Mouse (Mus musculus) monocyte, adult 5-6 weeks (primary cell): ENCODE results near the gene Spsb1. TPM values are rescaled to one million over a fixed set of nuclear protein-coding genes. Genes with fewer than 3 reads are reported as not detected.

ENCODE experiments used
- ATAC-seq: fragments of 153-309, 156-312 bp; replicated peaks from 2 replicates; pipeline ENCODE4 v1.8.0; 2017; ENCODE audit warnings: mild to moderate bottlenecking; ENCODE audit not compliant: low TSS enrichment, insufficient number of reproducible peaks, severe bottlenecking, poor library complexity, low FRiP score
- total RNA-seq: library from RNA; stranded (forward); fragments of 200-1000, 200-491, 200-594 nt; gene quantifications from 3 replicates; pipeline ENCODE4 v1.2.3, GENCODE M21; 2017

Spsb1 gene
- total RNA-seq, 1 experiment from 2014 or later: not detected

DNA sequence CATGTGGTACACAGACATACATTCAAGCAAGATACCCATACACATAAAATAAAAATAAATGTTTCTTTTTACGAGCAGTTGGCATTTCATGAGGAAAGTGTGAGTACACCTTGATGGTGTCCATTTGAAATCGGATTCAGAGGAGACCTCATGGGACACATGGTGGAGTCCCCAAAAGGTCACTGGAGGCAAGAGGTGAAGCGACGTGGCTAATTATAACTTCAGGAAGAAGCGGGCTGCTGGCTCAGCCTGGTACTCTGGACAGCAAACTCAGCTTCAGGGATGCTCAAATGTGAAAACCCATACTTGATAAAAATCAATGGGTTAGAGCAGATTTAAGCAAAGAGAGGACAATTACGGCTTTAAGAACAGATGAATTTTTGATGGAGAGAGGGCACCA, 33.5 kb upstream of the Spsb1 start:
- no peak for ATAC-seq

GRCm38 (mm10) chr4:149986671-149987417, 32.0 kb upstream of the Spsb1 start:
- no peak for ATAC-seq

DNA sequence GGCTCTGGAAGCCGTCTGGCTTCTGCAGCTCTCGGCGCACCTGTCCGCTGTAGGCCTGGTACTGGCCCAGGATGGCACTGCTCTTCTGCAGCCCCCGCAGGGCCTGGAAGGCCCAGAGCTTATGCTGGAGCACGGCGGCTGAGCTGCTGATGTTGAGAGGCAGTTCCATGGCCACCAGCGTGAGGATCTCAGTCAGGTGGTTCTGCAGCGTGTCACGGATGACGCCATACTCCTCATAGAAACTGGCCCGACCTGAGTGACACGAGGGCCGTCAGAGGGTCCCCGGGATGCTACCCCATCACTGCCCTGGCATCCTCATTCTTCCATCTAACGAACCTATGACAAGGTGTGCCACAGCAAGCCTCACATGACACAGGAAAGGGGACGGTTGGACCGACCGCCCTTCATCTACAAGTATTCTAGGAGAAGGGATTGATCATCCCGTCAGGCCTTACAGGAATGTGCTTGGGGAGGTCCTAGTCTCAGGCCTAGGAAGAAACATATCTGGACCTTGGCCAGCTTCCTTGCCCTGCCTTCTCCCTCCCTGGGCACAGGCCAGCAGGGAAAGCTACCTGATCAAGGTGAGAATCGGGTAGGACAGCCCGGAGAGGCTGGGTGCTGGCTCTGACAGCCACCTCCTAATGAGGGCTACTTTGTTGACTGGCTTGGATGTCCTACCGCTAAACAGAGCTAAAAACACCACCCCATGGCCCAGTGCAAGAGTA, 29.2 kb upstream of the Spsb1 start:
- ATAC-seq: no peak

DNA sequence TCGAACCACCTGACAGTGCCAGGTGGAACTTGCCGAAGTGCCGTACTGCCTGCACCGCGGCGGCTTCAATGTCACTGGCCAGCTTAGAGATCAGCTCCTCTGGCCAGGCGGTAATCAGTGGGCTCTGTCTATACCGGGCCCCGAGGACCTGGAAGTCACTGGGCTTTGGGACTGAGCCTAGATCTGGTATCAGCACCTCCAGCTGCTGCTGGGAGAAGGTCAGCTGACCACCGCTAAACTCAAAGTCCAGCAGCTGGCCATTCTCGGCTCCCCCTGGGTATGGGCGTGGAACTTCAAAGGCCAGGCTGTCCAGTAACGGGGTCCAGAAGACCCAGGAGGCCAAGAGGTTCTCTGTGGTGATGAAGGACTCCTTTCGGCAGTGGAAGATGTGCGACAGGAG, 27.3 kb upstream of the Spsb1 start:
- ATAC-seq: no peak

GRCm38 (mm10) chr4:149979819-149980308, 25.0 kb upstream of the Spsb1 start:
- peak; percentile 57 for ATAC-seq

- ATAC-seq: no peak
These were observed 24.0 kb upstream of the Spsb1 start for GRCm38 (mm10) chr4:149978820-149979219.

- ATAC-seq: no peak
These were observed 23.1 kb upstream of the Spsb1 start for GRCm38 (mm10) chr4:149977801-149978544.

DNA sequence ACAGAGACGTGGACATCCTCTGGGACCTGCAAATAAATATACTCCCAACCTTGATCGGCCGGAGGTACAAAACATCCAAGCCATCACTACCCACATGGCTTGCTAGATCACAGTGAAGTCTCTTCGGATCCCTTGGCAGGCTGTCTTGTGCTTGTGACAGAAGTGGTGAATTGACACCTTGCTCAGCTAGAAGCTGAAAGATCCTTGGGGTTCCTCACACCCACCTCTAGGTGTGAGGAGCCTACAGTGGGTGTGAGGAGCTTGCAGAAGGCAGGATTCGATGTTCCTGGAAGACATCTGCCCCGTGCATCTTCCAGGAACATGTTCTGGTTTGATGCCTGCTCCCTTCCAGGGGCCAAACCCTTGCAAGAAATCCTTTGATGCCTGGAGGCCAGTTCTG, 22.3 kb upstream of the Spsb1 start:
- ATAC-seq: no peak

GRCm38 (mm10) chr4:149975730-149976254, 20.9 kb upstream of the Spsb1 start:
- ATAC-seq: no peak

DNA sequence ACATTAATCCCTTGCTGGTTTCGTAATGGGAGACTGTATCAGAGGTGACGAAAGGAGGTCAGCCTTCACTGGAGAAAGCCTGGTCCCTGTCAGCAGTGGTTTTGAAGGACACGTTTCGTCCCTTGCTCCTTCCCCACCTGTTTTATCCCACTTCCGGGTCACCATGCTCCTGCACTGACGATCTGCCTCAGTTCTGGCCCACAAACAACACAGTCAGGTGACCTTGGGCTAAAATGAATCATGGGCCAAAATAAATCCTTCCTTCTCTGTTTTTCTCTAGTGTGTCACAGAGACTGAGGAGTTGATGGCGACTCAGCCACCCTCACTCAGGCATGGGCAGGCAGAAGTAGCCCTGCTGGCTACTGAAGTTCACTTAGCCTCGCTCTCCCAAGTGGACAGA, 20.4 kb upstream of the Spsb1 start:
- ATAC-seq: no peak

DNA sequence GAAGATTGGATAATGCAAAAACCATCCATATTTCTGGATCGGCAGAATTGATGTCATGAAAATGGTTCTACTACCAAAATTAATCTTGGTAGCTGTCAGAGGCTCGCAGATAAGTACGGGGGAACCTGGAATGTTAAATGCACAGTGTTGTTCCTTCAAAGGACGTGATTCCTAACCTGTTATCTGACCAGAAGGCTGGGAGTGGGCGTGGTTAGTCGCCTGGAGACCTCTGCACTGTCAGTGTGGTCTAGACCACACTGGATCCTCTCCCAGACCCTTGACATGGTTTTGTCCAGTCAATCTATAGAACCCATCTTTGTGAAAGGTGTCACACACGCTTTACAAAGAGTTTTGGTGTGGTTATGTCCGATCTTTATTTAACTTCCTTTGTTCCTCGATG, 16.6 kb upstream of the Spsb1 start:
- no peak for ATAC-seq

GRCm38 (mm10) chr4:149968526-149968925, 13.7 kb upstream of the Spsb1 start:
- ATAC-seq: no peak

GRCm38 (mm10) chr4:149966963-149967362, 12.1 kb upstream of the Spsb1 start:
- no peak for ATAC-seq

DNA sequence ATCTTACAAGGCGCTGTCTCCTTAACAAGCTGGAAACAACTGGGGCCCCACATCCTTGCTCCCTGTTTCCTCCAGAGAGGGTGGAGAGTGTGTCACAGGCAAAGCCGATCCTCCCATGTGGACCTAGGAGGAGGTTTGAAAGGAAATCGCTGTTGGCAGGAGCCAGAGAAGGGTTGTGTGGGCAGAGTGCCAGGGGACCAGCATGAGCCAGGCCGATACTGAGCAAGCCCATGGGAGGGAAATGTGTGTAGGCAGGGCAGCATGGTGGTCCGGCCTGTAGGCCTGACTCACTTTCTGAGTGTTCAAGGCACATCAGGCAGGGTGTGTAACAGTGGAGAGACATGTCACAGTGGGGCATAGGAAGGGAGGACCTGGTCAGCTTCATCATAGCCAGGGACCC, 11.4 kb upstream of the Spsb1 start:
- no peak for ATAC-seq

DNA sequence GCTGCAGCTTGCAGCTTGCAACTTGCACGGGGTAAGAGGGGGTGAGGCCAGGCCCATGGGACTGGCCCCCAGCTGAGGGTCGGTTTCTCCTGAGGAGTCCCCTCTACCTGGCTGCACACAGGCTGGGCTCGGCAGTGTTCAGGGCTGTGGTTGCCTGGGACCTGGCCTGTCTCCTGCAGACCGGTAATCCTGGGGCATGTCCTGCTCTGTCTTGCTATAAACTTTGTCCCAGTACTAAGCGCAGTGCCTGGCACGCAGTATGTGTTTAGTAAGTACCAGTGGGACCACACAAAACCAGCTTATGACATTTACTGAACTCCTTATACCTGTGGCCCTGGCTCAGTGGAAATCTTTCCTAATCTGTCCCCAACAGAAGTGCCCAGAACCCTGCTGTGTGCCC, 10.8 kb upstream of the Spsb1 start:
- no peak for ATAC-seq

- no peak for ATAC-seq
These were observed 10.4 kb upstream of the Spsb1 start for GRCm38 (mm10) chr4:149965242-149965641.

DNA sequence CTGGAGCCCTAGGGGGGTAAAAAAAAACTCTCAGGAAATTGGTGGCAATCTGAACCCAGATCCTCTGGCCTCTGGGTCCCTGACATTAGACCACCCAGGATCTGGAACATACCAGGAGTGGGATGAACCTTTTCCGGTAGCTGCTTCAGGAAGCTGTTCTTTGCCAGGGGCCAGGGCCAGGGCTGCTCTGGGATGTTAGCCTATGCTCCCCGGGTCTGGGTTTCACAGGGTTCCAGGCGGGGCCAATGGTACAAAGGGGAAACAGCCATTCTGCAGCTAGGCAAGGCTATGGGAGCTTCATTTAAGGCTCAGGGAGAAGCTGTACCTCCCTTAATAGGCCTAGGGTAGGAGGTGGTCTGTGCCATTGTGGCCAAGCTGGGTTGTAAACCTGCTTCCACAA, 9.9 kb upstream of the Spsb1 start:
- no peak for ATAC-seq

GRCm38 (mm10) chr4:149964285-149964684, 9.4 kb upstream of the Spsb1 start:
- ATAC-seq: no peak

- ATAC-seq: no peak
These were observed 5.5 kb upstream of the Spsb1 start for GRCm38 (mm10) chr4:149960391-149960790.
